Mouse (Mus musculus) granulocyte monocyte progenitor cell, adult 5-6 weeks (primary cell): ENCODE measurements around the gene Hivep3. TPM values are rescaled to one million over a fixed set of nuclear protein-coding genes. Genes with fewer than 3 reads are reported as not detected.

Experiments
- ATAC-seq: replicated peaks from 2 replicates; pipeline ENCODE4 v1.8.0; 2016; ENCODE audit warnings: mild to moderate bottlenecking, moderate TSS enrichment, inconsistent platforms; ENCODE audit not compliant: poor library complexity, severe bottlenecking
- total RNA-seq, 2 experiments: library from RNA; stranded (forward) in 1 of 2; stranded (reverse) in 1 of 2; fragments of 200-712, 200-1000 nt in 1 of 2; fragments of >200 nt in 1 of 2; fragmentation: Nextera tagmentation in 1 of 2; gene quantifications; 2 replicates each; pipeline ENCODE4 v1.2.3; 2014 to 2017

The Hivep3 gene
- total RNA-seq, 2 experiments from 2014 or later, result 4.4 to 11.9 TPM

DNA sequence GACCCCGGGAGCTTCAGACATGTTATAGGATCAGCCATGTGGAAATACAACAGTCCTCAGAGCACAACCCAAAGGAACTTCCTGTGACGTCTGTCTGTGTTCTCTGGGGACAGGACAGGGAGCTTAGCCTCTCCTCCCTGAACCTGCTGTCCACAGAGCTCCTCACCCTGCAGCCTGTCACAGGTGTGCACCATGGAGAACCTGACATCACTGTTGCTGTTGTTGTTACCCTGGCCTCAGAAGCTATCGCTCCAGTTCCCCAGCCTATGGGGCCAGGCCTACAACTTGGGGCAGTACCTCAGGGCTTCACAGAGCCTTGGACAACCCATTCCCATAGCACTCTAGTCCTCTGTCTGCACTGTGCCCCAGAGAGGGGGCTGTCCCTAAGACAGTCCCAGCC is 393.7 kb downstream of the Hivep3 start:
- no peak for ATAC-seq

DNA sequence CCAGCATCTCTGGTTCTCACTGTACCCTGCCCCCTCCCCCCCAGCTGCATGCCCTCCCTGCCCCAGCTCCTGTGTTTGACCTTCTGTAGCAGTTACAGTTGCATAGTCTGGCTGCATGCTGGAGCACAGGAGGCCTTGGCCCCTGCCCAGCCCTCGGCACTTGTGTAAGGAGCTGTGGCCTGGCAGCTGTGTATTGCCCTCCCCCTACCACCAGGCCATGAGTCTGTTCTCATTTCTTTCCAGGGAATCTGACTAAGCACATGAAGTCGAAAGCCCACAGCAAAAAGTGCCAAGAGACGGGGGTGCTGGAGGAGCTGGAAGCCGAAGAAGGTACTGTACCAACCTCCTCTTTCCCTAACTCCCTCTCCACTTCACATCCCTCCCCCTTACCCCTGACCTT is 394.4 kb downstream of the Hivep3 start:
- no peak for ATAC-seq

DNA sequence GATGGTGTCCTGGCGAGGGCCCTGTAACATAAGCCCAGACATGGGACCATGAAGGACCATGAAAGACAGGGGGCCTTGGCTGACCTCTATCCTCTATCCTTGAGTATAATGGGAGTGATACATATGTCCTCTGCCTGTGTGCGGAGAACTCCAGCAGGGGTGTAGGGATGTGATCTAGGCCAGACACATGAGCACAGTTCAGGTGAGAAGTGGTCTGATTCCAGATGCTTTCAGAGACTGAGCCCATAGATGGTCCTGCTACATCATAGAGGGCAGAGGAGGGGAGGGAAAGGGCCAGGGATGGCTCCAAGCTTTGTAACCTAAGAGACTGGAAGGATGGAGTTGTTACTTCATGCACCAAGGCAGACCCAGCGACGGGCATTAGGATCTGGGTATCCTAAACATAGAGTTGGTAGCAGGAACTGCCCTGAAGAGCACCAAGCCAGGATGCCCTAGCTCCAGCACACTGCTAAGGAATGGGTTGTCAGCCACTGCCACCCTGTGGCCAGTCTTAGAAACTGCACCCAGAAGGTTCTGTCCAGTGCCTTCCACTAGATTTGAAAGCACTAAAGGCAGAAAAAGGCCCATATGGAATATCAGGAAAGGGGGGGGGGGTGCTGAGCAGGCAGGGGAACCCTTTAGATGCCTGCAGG is 395.8 kb downstream of the Hivep3 start:
- peak; percentile 84 for ATAC-seq

GRCm38 (mm10) chr4:120130926-120131325 is 397.3 kb downstream of the Hivep3 start:
- ATAC-seq, result no peak

GRCm38 (mm10) chr4:120131441-120132220 is 398.0 kb downstream of the Hivep3 start:
- ATAC-seq, result no peak

- ATAC-seq, result no peak
These were observed 400.6 kb downstream of the Hivep3 start for GRCm38 (mm10) chr4:120134223-120134622.

DNA sequence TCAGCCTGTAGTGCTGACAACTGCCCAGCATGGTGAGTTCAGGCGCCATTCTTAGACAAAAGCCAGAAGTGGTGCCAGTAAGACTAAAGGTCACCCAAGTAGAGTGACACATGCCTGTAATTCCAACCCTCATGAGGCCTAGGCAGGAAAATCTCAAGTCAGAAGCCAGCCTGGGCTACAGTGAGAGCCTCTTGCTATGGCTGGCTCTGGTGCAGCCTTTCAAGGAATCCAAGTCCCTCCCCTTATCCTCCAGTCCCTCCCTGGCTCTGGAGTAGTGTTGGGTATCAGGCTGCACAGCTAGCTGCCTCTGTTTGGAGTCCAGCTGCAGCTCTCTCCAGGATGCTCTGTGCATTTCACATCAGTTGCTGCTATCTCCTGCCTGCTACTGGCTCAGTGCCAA is 408.2 kb downstream of the Hivep3 start:
- ATAC-seq, result no peak

- ATAC-seq, result no peak
These were observed 409.3 kb downstream of the Hivep3 start for GRCm38 (mm10) chr4:120142905-120143304.

GRCm38 (mm10) chr4:120144343-120144742 is 410.8 kb downstream of the Hivep3 start:
- ATAC-seq, result no peak

DNA sequence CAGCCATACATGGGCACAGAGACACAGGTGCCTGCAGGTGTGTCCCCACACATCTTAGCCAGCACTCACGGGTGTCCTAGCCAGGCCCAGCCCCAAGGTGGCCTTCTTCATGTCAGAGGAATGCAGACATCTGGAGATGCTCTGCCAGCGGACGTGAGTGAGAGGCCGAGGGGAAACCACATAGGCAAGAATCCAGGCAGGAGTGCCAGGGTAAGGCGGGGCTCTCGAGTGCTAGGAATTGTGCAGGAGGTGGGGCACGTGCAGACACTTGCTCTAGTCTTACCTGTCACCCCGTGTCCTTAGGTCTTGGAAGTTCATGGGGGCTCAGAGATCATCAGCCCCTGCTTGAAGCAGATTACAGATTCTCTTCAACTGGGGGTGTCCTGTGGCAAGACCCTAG is 412.3 kb downstream of the Hivep3 start:
- ATAC-seq, result no peak

GRCm38 (mm10) chr4:120148291-120149141 is 414.9 kb downstream of the Hivep3 start:
- ATAC-seq, result peak; percentile 44

GRCm38 (mm10) chr4:120149142-120149524 is 415.5 kb downstream of the Hivep3 start:
- ATAC-seq, result peak; percentile 36

DNA sequence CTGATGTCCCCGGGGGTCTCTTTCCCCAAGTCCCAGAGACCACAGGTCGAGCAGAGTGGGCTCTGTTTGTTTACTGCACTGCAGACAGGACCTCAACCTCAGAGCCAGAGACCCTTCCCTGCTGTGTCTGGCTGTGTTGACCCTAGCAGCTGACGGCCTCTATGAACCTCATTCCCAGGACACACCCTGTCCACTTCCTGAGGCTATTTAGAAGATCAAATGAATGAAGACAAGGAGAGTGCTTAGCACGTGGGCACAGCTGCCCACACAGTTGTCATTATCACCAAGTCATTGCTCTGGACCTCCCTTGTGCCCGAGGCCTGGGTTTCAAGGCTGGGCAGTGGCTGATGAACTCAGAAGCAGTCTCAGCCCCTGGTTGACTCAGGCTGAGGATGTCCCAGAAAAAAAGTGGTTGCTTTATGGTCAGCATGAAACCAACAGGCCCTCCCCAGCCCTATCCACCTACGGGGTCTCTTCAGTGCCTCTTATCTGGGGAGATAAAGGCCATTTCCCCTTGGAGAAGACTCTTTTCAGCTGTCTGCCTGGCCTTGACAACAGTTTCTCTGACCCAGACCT is 416.8 kb downstream of the Hivep3 start:
- ATAC-seq, result no peak

- ATAC-seq, result no peak
These were observed 418.3 kb downstream of the Hivep3 start for GRCm38 (mm10) chr4:120151906-120152305.

DNA sequence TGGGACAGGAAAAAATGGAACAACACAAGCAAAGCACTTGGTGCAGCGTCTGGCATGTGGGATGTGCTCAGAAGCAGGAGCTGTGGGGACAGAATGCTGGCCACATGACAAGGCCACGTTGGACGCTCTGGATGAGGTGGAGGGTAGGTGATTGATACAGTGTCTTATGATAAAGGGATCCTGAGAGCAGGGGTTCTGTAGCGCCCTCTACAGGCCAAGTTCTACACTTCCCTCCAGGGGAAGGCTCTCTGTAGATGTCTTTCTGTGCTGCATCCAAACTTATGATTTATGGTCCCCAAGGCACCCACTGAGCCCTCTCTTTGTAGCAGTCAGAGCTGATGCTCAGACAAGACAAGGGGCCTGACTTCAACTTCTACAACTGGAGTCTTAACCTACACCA is 419.1 kb downstream of the Hivep3 start:
- ATAC-seq, result no peak

DNA sequence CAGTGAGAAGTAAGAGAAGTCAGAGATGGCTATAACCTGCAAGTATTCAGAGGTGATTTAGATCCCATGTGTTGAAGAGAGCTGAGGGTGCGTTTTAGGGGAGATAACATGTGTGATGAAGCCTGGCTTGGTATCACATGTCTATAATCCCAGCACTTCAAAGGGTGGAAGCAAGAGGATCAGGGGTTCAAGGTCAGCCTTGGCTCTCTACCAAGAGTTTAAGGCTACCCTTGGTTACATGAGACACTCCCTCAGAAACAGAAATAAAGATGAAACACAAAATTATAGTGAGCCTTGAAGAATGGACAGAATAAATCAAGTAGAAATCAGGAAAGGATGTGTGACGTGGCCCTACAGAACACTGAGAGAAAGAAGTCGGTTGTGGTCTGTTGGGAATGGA is 420.2 kb downstream of the Hivep3 start:
- no peak for ATAC-seq

- ATAC-seq, result no peak
These were observed 425.2 kb downstream of the Hivep3 start for GRCm38 (mm10) chr4:120158714-120159310.

GRCm38 (mm10) chr4:120161166-120161949 is 427.8 kb downstream of the Hivep3 start, which contains the start of gene Edn2:
Gene Edn2 (plus strand): TSS chr4:120161206.
- ATAC-seq, result peak; percentile 79

DNA sequence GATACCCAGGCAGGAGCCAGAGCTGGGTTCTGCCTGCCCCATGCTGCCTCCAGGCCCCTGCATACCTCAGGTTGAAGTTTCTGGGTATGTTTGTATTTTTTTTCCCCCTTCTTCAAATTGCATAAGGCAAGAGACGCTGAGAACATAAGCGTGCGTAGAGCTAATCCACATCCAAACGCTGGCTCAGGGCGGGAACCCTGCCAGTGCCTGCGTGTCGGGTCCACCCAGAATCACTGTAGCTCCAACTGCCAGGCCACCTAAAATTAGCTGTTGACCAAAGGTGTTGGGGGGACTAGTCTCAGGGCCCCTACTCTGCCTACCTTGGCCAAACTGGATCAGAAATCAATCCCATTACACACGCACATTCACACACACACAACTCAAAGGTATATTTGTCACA is 429.0 kb downstream of the Hivep3 start:
- ATAC-seq, result no peak
